Mouse (Mus musculus): ENCODE measurements around the gene C2cd3. TPM values are rescaled to one million over a fixed set of nuclear protein-coding genes. Genes with fewer than 3 reads are reported as not detected.

C2cd3 gene
- polyA plus RNA-seq, 1 experiment from 2014 or later = 20.5 TPM

DNA sequence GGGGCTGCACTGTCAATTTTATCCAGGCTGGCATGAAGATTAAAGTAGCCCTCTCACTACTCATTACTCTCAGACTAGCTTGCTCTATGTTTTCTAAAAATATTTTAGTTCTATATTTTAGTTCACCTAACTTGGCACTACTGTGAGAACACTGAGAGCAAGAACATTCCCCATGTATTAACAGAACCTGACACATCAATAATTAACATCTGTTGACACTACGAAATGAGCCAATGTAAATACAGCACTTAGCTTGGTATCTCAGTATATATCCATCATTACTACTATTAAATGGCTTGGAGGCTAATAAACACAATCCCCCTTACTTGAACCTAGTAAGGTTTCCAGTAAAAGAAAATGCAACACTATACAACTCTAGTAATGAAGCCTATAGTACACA is 15.3 kb upstream of the C2cd3 start:
- ATAC-seq (ENCODE audit: low FRiP score) = no peak
- H3K4me1 ChIP-seq (replicated peaks; ENCODE audit: control insufficient read depth, insufficient read depth, low read length) = no peaks in the 10 kb centered on the region
- WGBS = 98% methylated on average over 1 of the region's 1 CpGs
- DNase-seq (ENCODE audit: low spot score) = no peak
- no peak overlapping the region for H3K27ac ChIP-seq
- H3K9me3 ChIP-seq (ENCODE audit: control insufficient read depth, low read length) = no peaks in the 10 kb centered on the region
- H3K4me3 ChIP-seq (replicated peaks; ENCODE audit: low read length) = no peak overlapping the region
- H3K27me3 ChIP-seq (ENCODE audit: control insufficient read depth, insufficient read depth, low read length) = no peaks in the 10 kb centered on the region
- no peak overlapping the region for H3K9ac ChIP-seq
- no peak overlapping the region for H3K4me2 ChIP-seq (replicated peaks)
- peaks cover 23% of the 10 kb centered on the region for H3K36me3 ChIP-seq (replicated peaks; ENCODE audit: control insufficient read depth, insufficient read depth)

- Histone ChIP-seq H3K4me2 (replicated peaks) (no peak overlapping the region), H3K4me1 (replicated peaks; ENCODE audit: control insufficient read depth, insufficient read depth, low read length) (no peaks in the 10 kb centered on the region), H3K36me3 (replicated peaks; ENCODE audit: control insufficient read depth, insufficient read depth) (peaks cover 19% of the 10 kb centered on the region), H3K27ac (no peak overlapping the region), H3K4me3 (replicated peaks; ENCODE audit: low read length) (no peak overlapping the region), H3K9ac (no peak overlapping the region), H3K27me3 (ENCODE audit: control insufficient read depth, insufficient read depth, low read length) (no peaks in the 10 kb centered on the region), H3K9me3 (ENCODE audit: control insufficient read depth, low read length) (no peaks in the 10 kb centered on the region)
- ATAC-seq (ENCODE audit: low FRiP score) (no peak), DNase-seq (ENCODE audit: low spot score) (no peak)
These were observed 14.2 kb upstream of the C2cd3 start for GRCm38 (mm10) chr7:100357856-100358255.

DNA sequence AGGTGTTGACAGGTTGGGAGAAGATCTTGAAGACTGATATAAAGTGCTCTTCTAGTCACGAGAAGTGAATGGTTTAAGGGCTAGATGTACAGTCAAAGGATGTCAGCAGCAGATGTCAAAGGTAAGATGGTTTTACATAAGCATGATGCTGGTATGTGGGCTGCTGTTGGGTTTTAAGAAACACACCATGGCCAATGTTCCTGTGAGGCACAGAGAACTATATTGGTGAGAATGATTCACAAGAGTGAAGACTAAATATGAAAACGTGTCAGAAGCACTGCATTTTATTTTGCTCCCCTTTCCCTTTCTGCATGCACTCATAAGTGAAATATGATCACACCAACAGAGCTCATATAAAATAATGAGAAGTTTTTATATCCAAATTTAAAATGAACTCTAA is 8.9 kb upstream of the C2cd3 start:
- no peak overlapping the region for H3K4me2 ChIP-seq (replicated peaks)
- H3K9me3 ChIP-seq (ENCODE audit: control insufficient read depth, low read length) = no peaks in the 10 kb centered on the region
- no peak overlapping the region for H3K27ac ChIP-seq
- ATAC-seq (ENCODE audit: low FRiP score) (no peak), DNase-seq (ENCODE audit: low spot score) (no peak)
- H3K4me3 ChIP-seq (replicated peaks; ENCODE audit: low read length) = no peak overlapping the region
- H3K36me3 ChIP-seq (replicated peaks; ENCODE audit: control insufficient read depth, insufficient read depth) = peaks cover 18% of the 10 kb centered on the region; the same call in 1 of the 2 replicates
- WGBS = 87% methylated on average over 2 of the region's 2 CpGs
- no peaks in the 10 kb centered on the region; the same call in 1 of the 2 replicates for H3K4me1 ChIP-seq (replicated peaks; ENCODE audit: control insufficient read depth, insufficient read depth, low read length)
- no peak overlapping the region for H3K9ac ChIP-seq
- no peaks in the 10 kb centered on the region for H3K27me3 ChIP-seq (ENCODE audit: control insufficient read depth, insufficient read depth, low read length)

- H3K4me2 ChIP-seq (replicated peaks) = no peak overlapping the region
- no peak overlapping the region for H3K9ac ChIP-seq
- DNase-seq (ENCODE audit: low spot score) = no peak
- H3K4me3 ChIP-seq (replicated peaks; ENCODE audit: low read length) = no peak overlapping the region
- no peak for ATAC-seq (ENCODE audit: low FRiP score)
- no peaks in the 10 kb centered on the region for H3K27me3 ChIP-seq (ENCODE audit: control insufficient read depth, insufficient read depth, low read length)
- WGBS = 59% methylated on average over 6 of the region's 6 CpGs
- peaks cover 13% of the 10 kb centered on the region for H3K4me1 ChIP-seq (replicated peaks; ENCODE audit: control insufficient read depth, insufficient read depth, low read length)
- peaks cover 22% of the 10 kb centered on the region for H3K36me3 ChIP-seq (replicated peaks; ENCODE audit: control insufficient read depth, insufficient read depth)
- no peaks in the 10 kb centered on the region for H3K9me3 ChIP-seq (ENCODE audit: control insufficient read depth, low read length)
- no peak overlapping the region for H3K27ac ChIP-seq
These were observed 7.1 kb upstream of the C2cd3 start for GRCm38 (mm10) chr7:100364888-100365287.

DNA sequence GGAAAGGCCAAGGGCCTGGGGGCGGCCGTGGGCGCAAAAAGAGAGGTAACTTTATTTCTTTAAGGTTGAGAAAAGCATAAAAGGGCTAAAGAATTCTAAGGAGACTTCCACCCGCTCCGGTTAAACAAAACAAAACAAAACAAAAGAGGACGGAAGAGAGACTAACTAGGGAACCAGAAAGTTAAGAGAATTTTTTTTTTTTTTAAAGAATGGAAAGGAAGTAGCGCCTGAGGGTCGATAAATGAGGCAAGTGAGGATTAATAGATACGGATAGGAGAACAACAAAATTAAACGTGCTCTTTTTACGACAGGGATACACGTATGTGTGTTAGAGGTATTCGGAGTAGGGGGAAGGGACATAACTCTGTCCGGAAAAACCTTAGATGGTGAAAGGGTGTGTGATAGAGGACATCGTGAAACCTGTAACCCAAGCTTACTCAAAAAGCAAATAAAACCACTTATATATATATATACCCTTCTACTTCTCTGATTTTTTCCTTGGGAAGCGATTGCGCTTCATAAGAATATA is 483 bp downstream of the C2cd3 start:
- DNase-seq (ENCODE audit: low spot score) = no peak
- ATAC-seq (ENCODE audit: low FRiP score) = no peak

DNA sequence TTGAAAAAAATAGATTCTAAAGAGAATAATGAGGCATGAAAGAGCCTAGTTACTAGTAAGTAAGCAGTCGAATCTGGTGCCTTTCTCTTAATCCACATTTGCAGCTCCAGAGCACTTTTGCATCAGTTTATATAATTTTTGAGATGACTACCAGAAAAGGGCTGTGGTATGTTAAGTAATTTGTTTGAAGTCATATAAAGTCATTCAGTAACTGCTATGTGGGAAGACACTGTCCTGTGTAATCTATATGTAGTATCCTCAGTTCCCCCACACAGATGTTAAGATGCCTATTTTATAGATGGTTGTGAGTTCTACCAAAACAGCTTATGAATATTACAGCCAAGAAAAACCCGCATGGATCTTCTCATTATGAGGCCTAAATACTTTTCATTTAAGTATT is 6.2 kb downstream of the C2cd3 start:
- Histone ChIP-seq H3K4me1 (replicated peaks; ENCODE audit: control insufficient read depth, insufficient read depth, low read length) (0 out of 2 replicates have a peak, but pooled peaks cover 2% of the 10 kb centered on the region), H3K4me2 (replicated peaks) (no peak overlapping the region), H3K27me3 (ENCODE audit: control insufficient read depth, insufficient read depth, low read length) (no peaks in the 10 kb centered on the region), H3K27ac (no peak overlapping the region), H3K4me3 (replicated peaks; ENCODE audit: low read length) (no peak overlapping the region), H3K9me3 (ENCODE audit: control insufficient read depth, low read length) (no peaks in the 10 kb centered on the region), H3K9ac (no peak overlapping the region), H3K36me3 (replicated peaks; ENCODE audit: control insufficient read depth, insufficient read depth) (peaks cover 76% of the 10 kb centered on the region)
- 83% methylated on average over 2 of the region's 2 CpGs for WGBS
- no peak for ATAC-seq (ENCODE audit: low FRiP score)
- DNase-seq (ENCODE audit: low spot score) = no peak

More for the DNA sequence above, 483 bp downstream of the C2cd3 start:
- peak overlapping the region; percentile 60 for H3K9ac ChIP-seq
- peak overlapping the region; percentile 75 for H3K27ac ChIP-seq
- peak overlapping the region; percentile 58 for H3K4me3 ChIP-seq (replicated peaks; ENCODE audit: low read length)
- no peaks in the 10 kb centered on the region for H3K27me3 ChIP-seq (ENCODE audit: control insufficient read depth, insufficient read depth, low read length)
- H3K9me3 ChIP-seq (ENCODE audit: control insufficient read depth, low read length) = no peaks in the 10 kb centered on the region
- peaks cover 31% of the 10 kb centered on the region for H3K4me1 ChIP-seq (replicated peaks; ENCODE audit: control insufficient read depth, insufficient read depth, low read length)
- H3K36me3 ChIP-seq (replicated peaks; ENCODE audit: control insufficient read depth, insufficient read depth) = peaks cover 31% of the 10 kb centered on the region
- H3K4me2 ChIP-seq (replicated peaks) = peak overlapping the region; percentile 75
- 9% methylated on average over 17 of the region's 17 CpGs for WGBS

GRCm38 (mm10) chr7:100381161-100381560 is 9.1 kb downstream of the C2cd3 start:
- Histone ChIP-seq H3K4me1 (replicated peaks; ENCODE audit: control insufficient read depth, insufficient read depth, low read length) (no peaks in the 10 kb centered on the region), H3K9me3 (ENCODE audit: control insufficient read depth, low read length) (no peaks in the 10 kb centered on the region), H3K27ac (no peak overlapping the region), H3K36me3 (replicated peaks; ENCODE audit: control insufficient read depth, insufficient read depth) (peaks cover 73% of the 10 kb centered on the region), H3K9ac (no peak overlapping the region), H3K4me3 (replicated peaks; ENCODE audit: low read length) (no peak overlapping the region), H3K4me2 (replicated peaks) (no peak overlapping the region), H3K27me3 (ENCODE audit: control insufficient read depth, insufficient read depth, low read length) (no peaks in the 10 kb centered on the region)
- DNase-seq (ENCODE audit: low spot score) (no peak), ATAC-seq (ENCODE audit: low FRiP score) (no peak)

DNA sequence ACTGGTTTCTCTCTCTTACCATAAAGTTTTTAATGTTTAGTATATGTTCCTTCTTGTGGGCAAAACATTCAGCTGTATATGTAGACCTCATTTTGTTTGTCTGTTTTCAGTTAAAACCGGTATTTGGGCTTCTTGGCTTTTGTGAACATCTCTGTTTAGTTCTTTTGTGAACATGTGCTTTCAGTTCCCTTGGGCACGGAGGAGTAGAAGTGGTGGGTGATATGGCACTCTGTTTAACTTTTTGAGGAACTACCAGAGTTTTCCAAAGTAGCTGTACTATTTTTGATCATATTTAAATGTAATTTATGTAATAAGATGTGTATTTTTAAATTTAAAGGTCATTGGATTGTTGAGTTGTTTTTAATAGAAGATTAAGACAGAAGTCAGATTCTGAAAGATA is 11.2 kb downstream of the C2cd3 start:
- no peak for DNase-seq (ENCODE audit: low spot score)
- H3K36me3 ChIP-seq (replicated peaks; ENCODE audit: control insufficient read depth, insufficient read depth) = peaks cover 68% of the 10 kb centered on the region

GRCm38 (mm10) chr7:100388174-100388573 is 16.1 kb downstream of the C2cd3 start:
- Histone ChIP-seq H3K36me3 (replicated peaks; ENCODE audit: control insufficient read depth, insufficient read depth) (peaks cover 69% of the 10 kb centered on the region), H3K4me1 (replicated peaks; ENCODE audit: control insufficient read depth, insufficient read depth, low read length) (no peaks in the 10 kb centered on the region), H3K27ac (no peak overlapping the region), H3K4me3 (replicated peaks; ENCODE audit: low read length) (no peak overlapping the region), H3K9me3 (ENCODE audit: control insufficient read depth, low read length) (no peaks in the 10 kb centered on the region), H3K27me3 (ENCODE audit: control insufficient read depth, insufficient read depth, low read length) (no peaks in the 10 kb centered on the region), H3K9ac (no peak overlapping the region), H3K4me2 (replicated peaks) (no peak overlapping the region)
- DNase-seq (ENCODE audit: low spot score) (no peak), ATAC-seq (ENCODE audit: low FRiP score) (no peak)
- 95% methylated on average over 2 of the region's 2 CpGs for WGBS

More for the DNA sequence above, 11.2 kb downstream of the C2cd3 start:
- Histone ChIP-seq H3K4me1 (replicated peaks; ENCODE audit: control insufficient read depth, insufficient read depth, low read length) (no peaks in the 10 kb centered on the region), H3K4me3 (replicated peaks; ENCODE audit: low read length) (no peak overlapping the region), H3K9ac (no peak overlapping the region), H3K4me2 (replicated peaks) (no peak overlapping the region), H3K27ac (no peak overlapping the region), H3K27me3 (ENCODE audit: control insufficient read depth, insufficient read depth, low read length) (no peaks in the 10 kb centered on the region), H3K9me3 (ENCODE audit: control insufficient read depth, low read length) (no peaks in the 10 kb centered on the region)
- ATAC-seq (ENCODE audit: low FRiP score) = no peak
- WGBS = 92% methylated on average over 2 of the region's 2 CpGs

GRCm38 (mm10) chr7:100390166-100390565 is 18.1 kb downstream of the C2cd3 start:
- Histone ChIP-seq H3K9me3 (ENCODE audit: control insufficient read depth, low read length) (no peaks in the 10 kb centered on the region), H3K4me2 (replicated peaks) (no peak overlapping the region), H3K27ac (no peak overlapping the region), H3K4me3 (replicated peaks; ENCODE audit: low read length) (no peak overlapping the region), H3K9ac (no peak overlapping the region), H3K36me3 (replicated peaks; ENCODE audit: control insufficient read depth, insufficient read depth) (peaks cover 66% of the 10 kb centered on the region), H3K4me1 (replicated peaks; ENCODE audit: control insufficient read depth, insufficient read depth, low read length) (no peaks in the 10 kb centered on the region), H3K27me3 (ENCODE audit: control insufficient read depth, insufficient read depth, low read length) (no peaks in the 10 kb centered on the region)
- 89% methylated on average over 8 of the region's 8 CpGs for WGBS
- ATAC-seq (ENCODE audit: low FRiP score) = no peak
- DNase-seq (ENCODE audit: low spot score) = no peak

Data from hindbrain, embryonic 14.5 days (tissue).